Mouse (Mus musculus): ENCODE measurements around the gene Tial1.

Gene Tial1

DNA sequence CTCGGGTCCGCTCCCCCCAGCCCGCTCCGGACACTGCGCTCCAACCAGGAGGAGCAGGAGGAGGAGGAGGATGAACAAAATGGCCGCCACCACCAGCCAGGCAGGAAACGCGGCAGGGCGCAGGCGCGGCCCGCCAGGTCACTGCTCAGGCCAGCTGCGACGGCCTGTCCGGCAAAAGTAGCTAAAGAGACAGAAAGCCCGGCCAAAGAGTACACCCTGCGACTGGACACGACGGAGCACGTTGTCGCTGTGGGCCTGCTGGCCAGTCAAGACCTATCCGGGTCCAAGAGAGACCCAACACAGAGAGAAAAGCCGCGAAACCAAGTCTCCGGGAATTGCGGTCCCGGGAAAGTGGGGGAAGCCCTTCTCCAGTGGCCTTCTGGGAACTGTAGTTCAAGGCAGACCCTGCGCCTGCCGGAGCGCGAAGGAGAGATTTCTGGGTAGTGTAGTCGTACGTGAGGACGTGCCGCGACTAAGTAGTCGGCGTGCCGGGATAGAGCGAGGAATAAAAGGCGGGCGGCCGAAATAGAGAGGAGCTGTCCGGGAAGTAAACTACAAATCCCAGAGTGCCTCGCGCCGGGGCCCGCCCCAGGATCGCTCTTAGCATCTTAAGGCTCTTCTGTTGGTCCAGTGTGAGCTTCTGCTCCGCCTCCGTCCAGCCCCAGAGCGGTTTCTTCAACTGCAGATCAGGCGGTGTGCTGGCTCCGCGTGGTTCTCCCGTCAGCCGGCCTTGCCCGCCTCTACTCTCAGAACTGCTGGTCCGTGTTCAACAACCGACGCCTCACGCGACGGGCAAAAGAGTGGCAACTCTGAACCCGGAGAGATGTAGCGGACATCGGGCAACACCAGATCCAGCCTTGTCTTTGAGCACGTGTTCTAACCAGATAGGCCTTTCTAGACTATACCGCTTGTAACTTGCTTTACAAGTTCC is at the start of gene Tial1:
Gene Tial1, minus strand, starts transcription at position 433 of the 931 bp plus-strand sequence.
- DNase-seq (ENCODE audit: low read depth): peak; percentile 96

DNA sequence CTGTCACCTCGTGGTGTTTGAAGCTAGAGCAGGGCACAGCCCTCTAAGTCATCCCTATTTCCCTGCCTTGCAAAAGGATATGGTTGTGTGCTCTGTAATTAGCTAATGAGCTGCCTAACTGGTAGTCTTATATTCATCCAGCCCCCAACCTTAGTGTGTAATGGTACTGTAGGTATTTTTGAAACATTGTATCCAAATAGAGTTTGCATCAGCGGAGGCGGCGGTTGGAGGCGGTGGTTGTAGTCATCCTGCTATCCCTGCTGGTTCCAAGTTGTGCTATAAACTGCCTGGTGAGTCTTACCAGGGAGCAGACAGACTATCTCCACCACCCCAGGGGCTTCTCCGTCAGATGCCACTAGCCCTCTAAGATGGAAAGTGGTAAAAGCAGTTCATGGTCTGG is 42.6 kb upstream of the Tial1 start:
- no peak for DNase-seq (ENCODE audit: low read depth)

DNA sequence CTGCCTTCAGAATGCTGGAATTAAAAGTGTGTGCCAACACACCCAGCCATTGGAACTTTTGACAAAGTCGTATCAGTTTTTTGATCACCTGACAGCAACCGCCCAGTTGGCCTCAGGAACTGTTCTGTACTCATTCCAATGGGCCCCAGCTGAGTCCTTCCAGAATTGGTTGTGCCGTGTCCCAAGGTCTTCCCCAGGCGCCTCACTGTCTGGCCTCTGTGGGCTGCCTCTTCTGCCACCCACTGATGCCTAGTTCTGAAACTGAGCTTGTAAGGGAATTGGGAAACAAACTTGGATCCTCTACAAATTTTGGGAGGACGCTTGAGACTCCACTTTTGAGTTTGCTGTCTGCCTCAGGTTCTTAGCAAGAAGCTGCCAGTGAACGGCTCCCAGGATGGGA is 38.3 kb upstream of the Tial1 start:
- DNase-seq (ENCODE audit: low read depth): no peak

DNA sequence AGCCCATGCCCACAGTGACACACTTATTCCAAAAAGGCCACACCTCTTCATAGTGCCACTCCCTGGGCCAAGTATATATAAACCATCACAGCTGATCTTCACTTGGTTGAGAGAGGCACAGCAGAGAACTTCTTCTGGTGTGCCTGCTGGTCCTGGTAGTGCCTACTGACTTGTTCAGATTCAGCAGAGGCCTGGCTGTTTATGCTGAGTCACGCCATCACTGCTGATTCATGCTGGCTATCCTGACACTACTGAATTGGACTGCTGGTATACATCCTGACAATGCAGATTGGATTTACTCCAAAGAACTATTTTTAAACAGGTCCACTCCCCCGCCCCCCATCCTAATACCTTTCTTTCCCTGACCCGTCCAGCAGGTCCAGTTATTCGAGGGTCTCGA is 33.0 kb upstream of the Tial1 start:
- DNase-seq (ENCODE audit: low read depth): peak; percentile 11

DNA sequence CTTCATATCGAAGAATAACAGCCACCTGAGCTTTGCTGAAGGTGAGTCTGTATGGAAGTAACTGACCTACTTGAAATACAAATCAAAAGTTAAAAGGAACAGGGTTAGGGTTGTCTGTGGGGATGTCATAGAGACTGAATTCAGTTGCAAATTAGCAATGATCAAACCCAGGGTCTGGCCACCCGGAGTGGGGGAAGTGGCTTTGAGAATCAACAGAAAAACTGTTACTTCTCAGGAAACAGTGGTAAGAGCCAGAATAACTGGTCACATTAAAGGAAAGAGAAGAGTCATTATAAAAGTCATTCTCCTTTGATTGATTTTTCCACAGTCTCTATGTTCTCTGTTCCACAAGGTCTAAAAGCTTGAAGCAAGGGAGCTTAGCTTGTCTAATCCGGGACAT is 27.5 kb upstream of the Tial1 start:
- no peak for DNase-seq (ENCODE audit: low read depth)

DNA sequence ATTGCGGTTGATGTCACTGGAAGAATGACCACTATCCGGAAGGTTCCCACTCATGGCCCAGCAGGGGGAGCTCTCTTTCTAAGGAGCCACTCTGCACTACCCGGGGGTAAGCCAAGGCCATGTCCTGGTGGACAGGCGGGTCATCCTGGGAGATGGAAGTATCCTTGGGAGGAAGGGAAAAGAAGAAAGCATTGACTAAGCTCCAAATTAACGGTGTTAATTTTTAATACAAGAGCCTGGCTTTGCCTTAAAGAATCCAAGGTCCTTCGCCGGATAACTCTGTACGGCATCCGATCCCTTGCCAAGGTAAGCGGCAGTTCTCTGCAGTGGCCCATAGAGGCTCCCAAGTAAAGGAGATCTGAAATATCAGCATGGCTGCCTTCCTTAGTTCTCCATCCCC is 12.8 kb upstream of the Tial1 start:
- peak; percentile 31 for DNase-seq (ENCODE audit: low read depth)

DNA sequence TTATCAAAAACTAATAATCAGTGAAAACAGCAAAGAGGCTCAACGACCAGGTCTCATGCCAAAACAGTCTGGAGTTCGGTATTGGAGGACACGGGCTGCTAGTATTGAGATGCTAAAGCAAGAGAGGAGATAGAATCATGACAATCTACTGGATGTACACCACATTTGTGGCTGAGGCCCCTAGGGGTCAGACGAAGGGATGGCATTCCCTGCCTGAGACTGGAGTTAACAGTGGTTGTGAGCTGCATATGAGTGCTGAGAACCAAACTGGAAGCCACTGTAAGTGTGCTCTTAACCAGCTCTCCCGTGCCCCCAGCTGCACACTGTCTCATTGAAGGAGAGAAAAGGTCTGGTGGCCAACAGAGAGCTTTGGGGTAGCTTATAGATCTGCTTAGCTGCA is 889 bp upstream of the Tial1 start:
- DNase-seq (ENCODE audit: low read depth): peak; percentile 27

DNA sequence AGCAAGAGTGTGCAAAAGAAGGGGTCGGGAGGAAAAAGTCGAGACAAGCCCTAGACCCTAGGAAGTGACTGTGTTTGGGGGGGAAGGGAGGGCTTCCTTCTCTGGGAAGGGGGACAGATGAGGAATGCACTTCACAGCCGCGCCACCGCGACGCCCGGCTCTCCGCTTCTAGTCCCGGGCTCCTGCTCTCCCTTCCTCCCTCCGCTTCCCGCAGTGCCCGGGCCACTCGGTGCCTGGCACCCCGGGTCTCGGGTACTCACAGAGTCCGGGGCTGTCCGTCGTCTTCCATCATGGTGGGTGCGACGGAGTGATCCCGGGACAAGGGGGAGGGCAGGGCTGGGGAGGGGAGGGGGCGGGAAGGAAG is 670 bp downstream of the Tial1 start:
- no peak for DNase-seq (ENCODE audit: low read depth)

DNA sequence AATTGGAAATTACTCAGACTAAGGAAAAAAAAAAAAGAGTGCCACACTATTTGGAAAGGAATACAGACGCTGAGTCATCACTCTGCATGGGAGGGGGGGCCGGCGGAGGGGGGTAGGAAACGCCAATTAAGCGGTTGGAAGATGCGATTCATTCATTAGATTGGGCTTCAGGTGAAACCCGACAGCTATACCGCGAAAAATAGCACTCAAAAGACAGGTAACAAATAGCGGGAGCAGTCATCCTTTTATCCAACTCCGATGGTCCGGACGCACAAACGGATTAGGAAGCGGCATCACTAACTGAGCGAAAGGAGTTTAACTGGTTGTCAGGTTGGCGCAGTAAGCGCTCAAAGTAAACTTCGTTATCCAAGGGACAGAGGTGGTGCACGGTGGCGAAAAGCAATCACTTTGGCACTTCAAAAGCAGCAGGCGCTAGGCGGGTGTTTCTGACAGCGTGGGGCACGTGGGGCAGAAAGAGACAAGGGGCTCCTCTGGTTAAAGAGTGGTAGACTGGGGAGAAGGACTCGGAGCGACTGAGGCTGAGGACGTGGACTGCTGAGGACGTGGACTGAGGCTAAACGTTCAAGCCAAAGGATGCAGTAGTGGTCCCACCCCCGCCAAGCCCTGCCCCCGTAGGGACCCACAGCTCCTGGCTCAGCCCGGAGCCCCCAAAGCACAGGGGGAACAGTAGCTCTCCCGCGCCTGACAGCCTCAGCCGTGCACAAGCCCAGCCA is 1.2 kb downstream of the Tial1 start:
- DNase-seq (ENCODE audit: low read depth): peak; percentile 57

DNA sequence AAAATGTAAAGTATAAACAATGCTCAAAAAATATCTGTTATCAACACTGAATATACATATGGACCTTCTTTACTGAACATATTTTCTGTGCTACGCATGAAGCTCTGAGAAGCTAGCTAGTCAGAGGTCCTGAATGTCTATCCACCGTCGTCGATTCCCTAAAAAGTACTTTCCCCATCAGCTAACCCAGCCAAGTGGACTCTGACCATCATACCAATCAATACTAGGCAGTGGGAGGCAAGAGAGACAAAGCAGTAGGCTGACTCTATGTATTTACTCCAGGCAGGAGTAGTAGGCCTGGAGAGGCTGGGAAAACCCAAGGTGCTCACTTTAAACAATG is 1.8 kb downstream of the Tial1 start:
- no peak for DNase-seq (ENCODE audit: low read depth)

DNA sequence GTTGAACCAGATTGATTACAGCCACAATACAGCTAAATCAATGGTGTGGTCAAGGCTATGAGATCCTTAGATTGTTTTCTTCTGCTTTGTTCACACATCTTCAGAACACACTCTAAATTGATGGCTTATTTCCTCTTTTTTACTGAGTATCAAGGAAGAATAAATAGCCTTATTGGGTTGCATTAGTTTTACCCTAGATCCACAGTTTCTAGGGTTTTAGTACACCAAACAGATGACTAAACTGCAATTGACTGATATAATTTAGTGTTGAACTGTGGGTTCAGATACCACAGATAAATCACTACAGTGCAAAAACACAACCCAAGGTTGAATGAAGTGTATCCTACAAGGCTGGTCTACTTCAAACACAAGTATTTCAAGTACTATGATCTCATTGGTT is 3.5 kb downstream of the Tial1 start:
- DNase-seq (ENCODE audit: low read depth): no peak

DNA sequence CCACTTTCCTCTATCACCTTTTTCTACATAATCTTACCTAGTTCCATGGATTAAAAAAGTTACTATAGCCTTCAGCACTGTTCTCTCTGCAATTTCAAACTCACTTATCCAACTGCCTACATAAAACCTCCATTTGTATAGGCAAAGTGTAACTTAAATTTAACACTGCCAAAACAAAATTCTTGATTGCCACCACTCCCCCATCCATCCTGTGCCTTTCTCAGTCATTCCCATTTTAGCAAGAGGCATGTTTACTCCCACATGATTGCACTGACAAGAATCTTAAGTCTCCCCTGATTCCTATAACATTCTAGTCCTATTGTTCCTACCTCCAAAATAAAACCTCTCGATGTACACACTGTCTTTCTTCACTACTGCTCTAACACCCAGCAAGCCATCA is 8.8 kb downstream of the Tial1 start:
- no peak for DNase-seq (ENCODE audit: low read depth)

DNA sequence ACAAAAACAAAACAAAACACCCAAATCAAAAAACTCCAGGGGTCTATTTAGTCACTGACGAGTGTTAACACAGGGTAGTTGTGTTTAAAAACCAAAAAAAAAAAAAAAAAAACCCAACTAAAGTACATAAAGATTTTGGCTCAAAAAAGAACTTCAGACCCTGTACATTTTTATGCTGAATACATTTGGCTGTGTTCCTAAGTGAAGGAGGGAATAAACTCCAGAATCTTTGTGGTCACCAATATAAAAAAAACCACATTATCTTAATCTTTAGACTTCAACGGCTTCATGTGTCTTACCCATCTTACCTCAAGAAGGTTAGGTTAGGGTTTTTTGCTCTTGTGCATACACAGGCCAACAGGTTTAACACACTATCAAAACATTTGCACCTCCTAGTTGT is 20.9 kb downstream of the Tial1 start:
- DNase-seq (ENCODE audit: low read depth): no peak

DNA sequence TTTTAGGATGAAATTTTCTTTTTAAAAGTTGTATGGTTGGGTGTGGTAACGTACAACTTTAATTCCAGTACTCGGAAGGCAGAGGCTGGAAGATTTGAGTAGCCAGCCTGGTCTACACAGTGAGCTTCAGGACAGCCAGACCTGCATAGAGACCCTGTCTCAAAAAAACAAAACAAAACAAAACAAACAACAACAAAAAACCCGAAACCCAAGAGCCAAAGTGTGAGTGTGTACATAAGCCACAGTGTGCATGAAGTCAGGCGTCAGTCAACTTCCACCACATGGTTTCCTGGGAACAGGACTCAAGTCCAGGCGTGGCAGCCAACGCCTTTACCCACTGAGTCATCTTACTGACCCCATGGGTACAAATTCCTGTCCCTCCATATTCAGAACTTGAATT is 22.3 kb downstream of the Tial1 start:
- no peak for DNase-seq (ENCODE audit: low read depth)

DNA sequence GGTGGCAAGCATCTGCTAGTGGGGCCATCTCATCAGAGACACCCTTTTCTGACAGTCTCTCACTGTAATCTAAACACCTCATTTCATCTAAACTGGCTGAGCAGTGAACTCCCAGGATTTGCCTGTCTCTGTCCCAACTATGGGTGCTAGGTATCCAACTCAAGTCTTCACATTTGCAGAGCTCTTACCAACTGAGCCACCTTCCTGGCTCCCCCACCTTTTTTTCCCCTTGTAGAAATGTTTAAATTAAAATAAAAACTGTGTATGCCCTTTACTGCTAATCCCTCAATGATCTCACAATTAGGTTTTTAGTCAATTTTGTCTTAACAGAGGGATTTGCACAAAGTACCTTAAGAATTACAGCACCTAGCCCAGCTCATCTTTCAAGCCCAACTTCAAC is 23.4 kb downstream of the Tial1 start:
- DNase-seq (ENCODE audit: low read depth): no peak

DNA sequence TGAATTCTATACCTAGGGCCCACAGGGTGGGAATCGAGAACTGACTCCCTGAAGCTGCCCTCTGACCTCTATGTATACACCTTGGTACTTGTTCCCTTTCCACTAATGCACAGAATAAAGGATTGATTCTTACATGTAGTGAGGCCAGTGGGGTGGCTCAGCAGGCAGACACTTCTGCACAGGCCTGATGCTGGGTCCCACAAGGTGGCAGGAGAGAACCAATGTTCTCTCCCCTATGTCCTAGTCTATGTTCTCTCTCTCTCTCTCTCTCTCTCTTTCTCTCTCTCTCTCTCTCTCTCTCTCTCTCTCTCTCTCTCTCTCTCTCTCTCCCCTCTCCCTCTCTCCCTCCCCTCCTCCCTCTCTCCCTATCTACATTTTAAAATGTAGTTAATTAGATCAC is 28.3 kb downstream of the Tial1 start:
- DNase-seq (ENCODE audit: low read depth): no peak

DNA sequence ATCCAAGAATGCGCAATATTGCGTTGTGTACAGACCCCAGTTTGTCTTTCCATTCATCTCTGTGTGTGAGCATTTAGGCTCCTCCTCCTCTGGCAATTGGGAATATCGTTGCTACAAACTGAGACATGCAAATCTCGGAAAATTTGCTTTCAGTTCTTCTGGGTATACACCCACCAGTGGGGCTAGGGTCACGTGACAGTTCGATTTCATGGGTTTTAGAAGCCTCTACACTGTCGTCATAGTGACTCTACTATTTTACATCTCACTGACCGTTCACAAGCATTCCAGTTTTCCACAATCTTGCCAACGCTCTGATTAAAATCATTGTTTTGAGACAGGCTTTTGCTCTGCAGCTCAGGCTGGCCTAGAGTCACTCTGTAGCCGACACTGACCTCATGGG is 28.9 kb downstream of the Tial1 start:
- no peak for DNase-seq (ENCODE audit: low read depth)

DNA sequence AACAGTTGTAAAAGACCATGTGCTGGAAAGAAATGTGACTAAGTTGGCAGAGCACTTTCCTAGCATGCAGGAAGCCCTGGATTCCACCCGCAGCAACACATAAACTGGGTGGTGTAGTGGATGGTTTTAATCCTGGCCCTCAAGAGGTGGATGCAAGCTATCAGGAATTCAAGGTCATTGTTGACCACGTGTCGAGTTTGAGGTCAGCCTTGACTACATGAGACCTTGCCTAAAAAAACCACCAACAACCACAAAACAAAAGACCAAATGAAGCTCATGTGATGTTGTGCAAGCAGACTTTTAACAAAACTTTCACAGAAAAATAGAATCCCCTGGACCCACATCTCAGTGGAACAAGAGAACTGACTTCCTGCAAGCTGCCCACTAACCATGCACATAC is 39.0 kb downstream of the Tial1 start:
- DNase-seq (ENCODE audit: low read depth): no peak

DNA sequence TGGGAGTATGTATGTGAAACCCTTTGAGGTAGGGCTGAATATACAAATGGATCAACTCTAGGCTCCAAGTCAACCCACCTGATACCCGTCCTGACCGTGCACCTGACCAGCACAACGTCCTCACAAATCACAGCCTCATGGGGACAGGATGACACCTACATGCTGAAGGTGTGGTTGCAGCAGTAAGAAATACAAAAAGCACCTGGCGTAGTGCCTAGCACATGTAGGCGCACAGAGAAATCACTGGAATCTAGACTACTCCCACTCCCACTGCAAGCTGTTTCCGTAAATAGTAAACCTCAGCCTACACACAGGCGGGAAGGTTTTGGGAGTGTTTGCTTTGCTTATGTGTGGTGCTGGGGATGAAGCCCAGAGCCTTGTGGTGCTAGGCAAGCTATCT is 39.8 kb downstream of the Tial1 start:
- DNase-seq (ENCODE audit: low read depth): no peak

DNA sequence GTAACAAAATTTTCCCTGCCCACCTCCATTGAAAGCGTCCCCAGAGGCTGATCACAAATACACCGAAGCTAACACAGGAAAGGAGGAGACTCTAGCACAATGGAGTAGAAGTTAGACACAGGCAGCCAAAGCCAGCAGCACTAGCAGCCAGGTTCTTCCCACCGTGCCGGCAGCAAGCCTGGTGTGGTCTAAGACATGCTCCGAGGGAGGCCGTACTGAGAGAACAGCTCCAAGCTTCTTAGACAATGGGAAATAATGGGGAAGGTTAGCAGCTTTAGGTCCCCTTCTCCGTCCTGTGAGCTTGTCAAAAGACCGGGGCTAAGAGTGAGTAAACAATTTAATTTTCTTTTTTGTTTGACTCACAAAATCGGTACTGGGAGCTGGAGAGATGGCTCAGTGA is 41.8 kb downstream of the Tial1 start:
- DNase-seq (ENCODE audit: low read depth): no peak

DNA sequence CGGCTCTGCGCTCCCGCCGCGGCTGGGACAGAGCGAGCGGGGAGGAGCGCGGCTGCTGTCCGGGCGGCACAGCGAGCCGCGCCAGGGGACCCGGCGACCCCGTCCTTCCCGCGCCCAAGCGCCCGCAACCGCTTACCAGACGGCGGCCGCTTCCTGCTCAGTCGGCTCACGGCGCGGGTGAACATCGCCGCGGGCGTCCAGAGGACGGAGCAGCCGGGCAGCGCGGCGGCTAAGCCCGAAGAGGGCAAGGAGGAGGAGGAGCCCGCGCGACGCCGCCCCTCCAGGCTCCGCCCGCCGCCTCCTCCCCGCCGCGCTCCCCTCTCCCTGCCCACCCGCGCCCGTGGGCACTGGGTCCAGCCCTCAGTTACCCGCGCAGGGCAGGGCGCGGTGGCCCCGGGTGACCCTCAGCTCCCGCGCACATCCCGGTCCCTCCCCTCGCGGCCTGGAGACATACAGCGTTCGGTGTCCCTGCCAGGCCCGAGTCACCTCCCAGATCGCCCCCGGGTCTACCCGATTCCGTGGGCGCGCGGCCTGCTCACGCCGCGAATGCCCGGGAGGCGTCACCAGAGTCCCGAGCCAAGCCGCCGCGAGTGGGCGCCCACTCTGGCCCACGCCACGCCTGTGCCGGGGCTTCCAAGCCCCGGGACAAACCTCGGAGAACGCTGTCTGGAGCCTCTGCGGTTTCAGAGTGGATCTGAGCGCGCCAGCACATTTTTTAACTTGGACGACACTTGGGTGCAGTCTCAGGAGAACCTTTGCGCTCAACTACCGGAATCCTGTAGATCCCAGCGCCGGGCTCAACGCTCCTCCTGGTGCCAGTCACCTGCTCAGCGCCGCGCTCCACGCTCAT is 43.4 kb downstream of the Tial1 start, which contains the start of gene Rgs10:
Gene Rgs10, minus strand, starts transcription at position 829 of the 850 bp plus-strand sequence.
- DNase-seq (ENCODE audit: low read depth): no peak

DNA sequence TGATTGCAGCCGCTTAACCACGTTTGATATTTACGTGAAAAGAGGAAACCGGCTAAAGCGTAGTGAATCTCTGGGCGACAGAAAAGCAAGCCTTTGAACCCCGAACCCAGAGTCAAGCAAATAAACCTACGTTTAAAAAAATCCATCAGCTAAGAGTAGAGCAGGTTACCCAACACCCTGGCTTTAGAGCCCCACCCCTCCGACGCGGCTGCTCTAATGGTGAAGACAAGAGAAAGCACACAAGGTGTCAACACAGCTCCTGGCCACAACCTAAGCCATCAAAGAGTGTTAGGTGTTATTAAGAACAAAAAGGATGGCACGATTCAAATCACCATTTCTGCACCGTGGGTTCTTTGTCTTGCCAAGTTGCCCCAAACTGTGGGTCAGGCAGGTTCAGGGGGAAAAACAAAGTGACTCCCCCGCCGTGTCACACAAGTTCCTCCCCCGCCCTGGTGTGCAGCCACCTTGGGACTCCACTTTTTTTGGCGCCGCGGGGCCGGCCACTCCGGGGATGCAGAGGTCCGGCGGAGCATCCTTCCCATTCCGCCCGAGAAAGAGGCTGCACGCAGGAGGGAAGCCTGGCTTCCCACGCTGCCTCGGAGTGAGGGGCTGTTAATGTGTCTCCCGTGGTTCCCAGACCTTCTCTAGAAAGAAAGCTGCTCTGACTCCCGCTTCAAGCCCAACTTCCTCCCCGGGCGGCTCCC is 44.1 kb downstream of the Tial1 start:
- no peak for DNase-seq (ENCODE audit: low read depth)

Data from c-Kit-positive CD71-positive TER-119-negative erythroid progenitor cells, embryonic 14.5 days (primary cell).